Mouse (Mus musculus): ENCODE results near the gene Casq1.
"Not testable (repeated sequence)": the region's sequence is repeated elsewhere in the genome, so short reads cannot be mapped to it uniquely, and the experiment has no call there.

Casq1 gene

GRCm38 (mm10) chr1:172219451-172220406, at the start of gene Casq1:
Gene Casq1, minus strand, starts transcription at chr1:172219868.
- DNase-seq = no peak

GRCm38 (mm10) chr1:172261477-172262078, 41.9 kb upstream of the Casq1 start, which contains the start of gene Igsf8:
Gene Igsf8, plus strand, starts transcription at chr1:172261641.
- no peak for DNase-seq

GRCm38 (mm10) chr1:172258314-172258713, 38.6 kb upstream of the Casq1 start, which contains the start of gene Atp1a4:
Gene Atp1a4, minus strand, starts transcription at chr1:172258414.
- DNase-seq = no peak

GRCm38 (mm10) chr1:172247679-172248078, 28.0 kb upstream of the Casq1 start:
- peak; percentile 57 to 61 for DNase-seq

GRCm38 (mm10) chr1:172247216-172247615, 27.5 kb upstream of the Casq1 start:
- no peak for DNase-seq

- not testable (repeated sequence) for DNase-seq
Measured at GRCm38 (mm10) chr1:172244645-172245044, 25.0 kb upstream of the Casq1 start.

GRCm38 (mm10) chr1:172243547-172244205, 24.0 kb upstream of the Casq1 start:
- DNase-seq = no peak

GRCm38 (mm10) chr1:172242401-172242800, 22.7 kb upstream of the Casq1 start:
- DNase-seq = no peak

- no peak for DNase-seq
Measured at GRCm38 (mm10) chr1:172240945-172241708, 21.5 kb upstream of the Casq1 start.

GRCm38 (mm10) chr1:172229215-172229614, 9.5 kb upstream of the Casq1 start:
- DNase-seq = no peak

- no peak for DNase-seq
Measured at GRCm38 (mm10) chr1:172228209-172228608, 8.5 kb upstream of the Casq1 start.

- no peak for DNase-seq
Measured at GRCm38 (mm10) chr1:172221297-172222063, 1.8 kb upstream of the Casq1 start.

- DNase-seq = no peak
Measured at GRCm38 (mm10) chr1:172220414-172220813, 746 bp upstream of the Casq1 start.

GRCm38 (mm10) chr1:172218164-172218910, 1.3 kb downstream of the Casq1 start:
- DNase-seq = no peak

- DNase-seq = peak; percentile 92 to 93
Measured at GRCm38 (mm10) chr1:172217148-172217547, 2.5 kb downstream of the Casq1 start.

GRCm38 (mm10) chr1:172214748-172215147, 4.9 kb downstream of the Casq1 start:
- DNase-seq = no peak

- DNase-seq = no peak
Measured at GRCm38 (mm10) chr1:172213771-172214170, 5.9 kb downstream of the Casq1 start.

GRCm38 (mm10) chr1:172212776-172213175, 6.9 kb downstream of the Casq1 start:
- DNase-seq = no peak

GRCm38 (mm10) chr1:172207111-172207584, 12.5 kb downstream of the Casq1 start:
- DNase-seq = no peak

GRCm38 (mm10) chr1:172206141-172206917, 13.3 kb downstream of the Casq1 start, which contains the start of gene Pea15a:
Gene Pea15a, minus strand, starts transcription at chr1:172206804.
- DNase-seq = peak; percentile 66 to 77
